Mouse (Mus musculus) mouse embryonic stem cell (cell line): Measurements from ENCODE around the gene Atp13a2.

Source experiments
- in situ Hi-C, 2 experiments: fragments of 300-500 bp; cut with MboI; formaldehyde crosslinking; loops; 1 replicate in 1 of 2; 3 replicates in 1 of 2; pipeline ENCODE4 v1.14.3; 2019 to 2020; ENCODE audit warnings: low sequenced_read_pairs in 2 of 2, low pct_unique_long_range_greater_than_20kb in 1 of 2, mixed read lengths in 1 of 2; ENCODE audit not compliant: unreplicated experiment in 1 of 2

Gene Atp13a2

DNA sequence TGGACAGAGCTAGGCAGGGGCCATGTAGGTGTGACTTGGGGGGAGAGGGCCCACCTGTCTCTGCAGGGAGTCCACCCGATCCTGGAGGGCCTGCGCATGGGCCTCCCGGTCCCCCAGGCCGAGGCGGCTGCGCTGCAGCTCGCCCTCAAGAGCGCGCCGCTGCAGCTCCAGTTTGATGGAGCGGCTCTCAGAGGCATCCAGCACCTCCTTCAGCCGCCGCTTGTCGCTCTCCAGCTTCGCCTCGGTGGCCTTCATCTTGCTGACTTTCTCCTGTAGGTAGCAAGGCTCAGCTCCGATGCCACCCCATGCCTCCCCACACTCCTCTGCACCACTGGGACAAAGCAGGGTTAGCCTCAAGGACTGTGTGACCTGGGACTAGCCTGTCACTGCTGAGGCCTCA lies 33.5 kb downstream of the Atp13a2 start:
- in situ Hi-C loops = loop anchor here in 1 of 2 experiments (10.0 kb wide), 1 partner anchor 45 kb away; no protein-coding TSS in a partner anchor

DNA sequence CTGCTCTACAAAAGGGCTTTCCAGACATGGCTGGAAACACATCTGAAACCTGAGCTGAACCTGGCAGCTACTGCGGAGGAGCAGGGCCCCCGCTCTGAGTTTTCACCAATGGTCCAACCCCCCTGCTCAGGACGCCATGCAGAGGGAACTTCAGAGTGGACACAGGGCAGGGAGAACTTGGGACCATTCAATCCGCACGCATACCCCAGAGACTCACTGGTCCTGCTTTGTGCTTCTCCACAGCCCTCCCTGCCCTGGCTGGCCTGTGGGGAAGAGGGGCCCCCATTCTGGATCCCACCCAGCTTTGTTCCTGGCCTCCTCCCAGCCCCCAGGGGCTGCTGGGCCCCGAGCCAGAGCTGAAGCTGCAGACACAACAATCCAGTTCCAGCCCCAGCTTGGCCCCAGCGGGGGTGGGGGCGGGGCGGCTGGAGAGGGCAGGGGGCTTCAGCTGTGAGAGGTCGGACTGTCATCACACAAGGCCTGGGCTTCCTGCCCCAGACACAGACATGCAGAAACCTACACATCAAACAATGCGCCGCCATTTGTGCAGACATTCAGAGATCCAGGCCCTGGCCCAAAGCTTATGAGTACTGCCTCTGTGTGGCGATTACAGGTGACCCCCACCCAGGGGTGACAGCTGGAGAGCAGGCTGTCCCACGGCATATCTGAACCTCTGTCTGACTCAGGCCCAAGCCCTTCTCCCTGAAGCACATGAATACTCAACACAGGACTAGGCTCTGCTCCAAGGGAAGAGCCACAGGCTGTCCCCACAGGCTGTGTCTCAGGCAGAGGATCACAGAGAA lies 34.3 kb downstream of the Atp13a2 start:
- in situ Hi-C loops = loop anchor here in 1 of 2 experiments (10.0 kb wide), 1 partner anchor 46 kb away; no protein-coding TSS in a partner anchor

GRCm38 (mm10) chr4:141021614-141021929 lies 34.9 kb downstream of the Atp13a2 start:
- in situ Hi-C loops = loop anchor here in 1 of 2 experiments (10.0 kb wide), 1 partner anchor 47 kb away; no protein-coding TSS in a partner anchor

DNA sequence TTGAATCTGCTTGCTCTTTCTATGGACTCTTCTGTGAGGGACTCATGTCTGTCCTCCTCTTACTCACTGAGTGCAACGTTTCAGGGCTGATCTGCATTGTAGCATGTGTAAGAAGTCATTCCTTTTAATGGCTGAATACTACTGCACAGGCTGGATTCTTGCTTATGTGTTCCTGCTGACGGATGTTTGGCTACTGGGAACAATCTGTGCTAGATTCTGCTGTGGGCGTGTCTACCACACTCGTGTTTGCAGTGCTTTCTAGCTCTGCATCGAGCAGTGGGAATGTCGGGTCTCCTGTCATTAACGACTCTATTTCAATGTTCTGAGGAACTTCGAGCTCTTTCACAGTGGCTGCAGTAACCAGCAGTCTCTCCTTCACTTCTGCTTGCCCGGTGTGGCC lies 37.4 kb downstream of the Atp13a2 start:
- in situ Hi-C loops = loop anchor here in 1 of 2 experiments (10.0 kb wide), 1 partner anchor 49 kb away; no protein-coding TSS in a partner anchor

- in situ Hi-C loops = loop anchor here in 1 of 2 experiments (10.0 kb wide), 1 partner anchor 50 kb away; no protein-coding TSS in a partner anchor
Observed at GRCm38 (mm10) chr4:141024992-141025391, 38.3 kb downstream of the Atp13a2 start.

DNA sequence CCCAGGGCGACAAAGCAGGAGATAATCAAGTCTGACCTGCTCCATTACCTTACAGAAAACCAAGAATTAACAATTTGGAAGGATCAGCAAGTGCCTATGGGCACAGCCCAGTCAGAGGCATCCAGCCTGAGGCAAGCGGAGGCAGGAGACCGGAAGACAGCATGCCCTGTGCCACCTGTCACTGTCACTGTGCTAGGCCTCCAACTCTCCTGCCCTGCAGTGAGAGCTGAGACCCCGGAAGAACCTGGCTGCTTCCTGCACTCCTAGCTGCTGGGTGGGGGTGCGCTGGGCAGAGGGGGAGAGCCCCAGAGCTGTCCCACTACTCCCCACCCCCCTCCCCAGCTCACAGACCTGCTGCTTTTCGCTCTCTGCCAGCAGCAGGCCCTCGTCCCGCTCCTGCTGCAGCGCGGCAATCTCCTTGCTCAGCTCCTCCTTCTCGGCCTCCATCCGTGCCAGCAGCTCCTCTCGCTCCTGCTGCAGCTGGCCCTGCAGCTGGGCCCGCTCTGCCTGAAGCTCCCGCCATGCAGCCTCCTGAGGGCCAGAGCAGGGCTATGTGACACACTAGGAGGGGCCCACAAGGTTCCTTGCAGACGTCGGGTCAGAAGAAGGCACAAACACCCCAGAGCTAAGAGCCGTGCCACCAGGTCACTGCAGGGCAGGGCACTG lies 44.0 kb downstream of the Atp13a2 start:
- in situ Hi-C loops = no loop called here

- in situ Hi-C loops = no loop called here
Observed at GRCm38 (mm10) chr4:141031733-141032132, 45.1 kb downstream of the Atp13a2 start.

DNA sequence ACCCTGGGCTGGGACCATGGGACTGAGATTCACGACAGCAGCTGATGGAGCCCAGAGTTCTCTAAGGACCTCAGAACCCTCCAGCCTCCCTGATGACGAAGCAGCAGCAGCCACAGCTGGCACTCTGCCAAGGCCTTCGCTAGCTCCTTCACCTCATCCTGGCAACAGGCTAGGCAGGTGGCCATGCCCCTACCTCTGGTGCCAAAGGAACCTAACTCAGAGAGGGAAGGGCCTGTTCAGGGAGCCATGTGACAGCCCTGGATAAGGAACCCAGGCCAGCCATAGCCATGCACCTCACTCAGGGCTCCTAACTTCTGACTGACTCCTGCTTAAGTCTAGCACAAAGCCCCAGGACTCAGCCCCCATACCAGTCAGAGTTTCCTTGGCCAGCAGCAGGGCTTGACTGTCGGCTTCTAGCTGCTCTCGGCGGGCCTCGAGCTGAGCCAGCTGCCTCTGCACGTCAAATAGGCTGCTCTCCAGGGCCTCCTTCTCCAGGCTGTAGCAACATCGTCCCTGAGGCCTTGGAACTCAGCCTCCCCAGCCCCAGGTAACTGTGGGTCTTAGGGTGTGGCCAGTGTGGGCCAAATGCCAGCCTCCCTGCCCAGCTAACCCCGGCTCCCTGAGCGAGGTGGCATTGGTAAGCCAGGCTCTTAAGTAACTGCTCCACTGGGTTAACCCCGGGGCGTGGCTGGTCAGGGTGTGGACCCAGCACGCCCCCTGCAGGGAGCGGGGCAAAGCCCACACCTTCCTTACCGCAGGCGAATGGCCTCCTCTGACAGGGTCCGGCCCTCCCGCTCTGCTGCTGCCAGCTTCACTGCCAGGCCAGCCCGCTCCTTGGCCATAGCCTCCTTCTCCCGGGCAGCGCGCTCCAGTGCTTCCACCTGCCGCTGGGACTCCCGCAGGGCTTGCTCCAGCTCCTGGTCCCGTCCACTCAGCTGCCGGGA lies 47.2 kb downstream of the Atp13a2 start:
- in situ Hi-C loops = no loop called here

- in situ Hi-C loops = no loop called here
Observed at GRCm38 (mm10) chr4:141041117-141041516, 54.4 kb downstream of the Atp13a2 start.

GRCm38 (mm10) chr4:141044816-141045215 lies 58.1 kb downstream of the Atp13a2 start:
- in situ Hi-C loops = no loop called here

GRCm38 (mm10) chr4:141048810-141049475 lies 62.3 kb downstream of the Atp13a2 start:
- in situ Hi-C loops = no loop called here

DNA sequence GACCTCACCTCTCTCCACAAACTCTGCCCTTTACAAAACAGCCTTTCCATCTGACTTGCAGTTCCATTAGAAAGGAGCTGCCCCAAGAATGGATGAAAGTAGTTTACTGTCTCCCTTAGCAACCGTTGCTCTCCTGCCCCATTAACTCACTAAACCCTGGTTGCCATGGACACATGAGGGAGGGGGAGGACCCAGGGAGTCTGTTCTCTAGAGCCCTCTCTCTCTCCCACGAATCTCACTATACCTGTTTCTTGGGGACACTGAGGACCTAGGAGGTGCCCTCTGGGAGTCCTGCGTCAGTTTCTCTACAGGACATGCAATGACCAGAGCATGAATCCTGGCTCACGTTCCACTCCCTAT lies 62.8 kb downstream of the Atp13a2 start:
- in situ Hi-C loops = no loop called here

- in situ Hi-C loops = no loop called here
Observed at GRCm38 (mm10) chr4:141052442-141052841, 65.8 kb downstream of the Atp13a2 start.

- in situ Hi-C loops = no loop called here
Observed at GRCm38 (mm10) chr4:141053138-141053537, 66.5 kb downstream of the Atp13a2 start.

GRCm38 (mm10) chr4:141053568-141054161 lies 67.0 kb downstream of the Atp13a2 start:
- in situ Hi-C loops = no loop called here
